Mouse (Mus musculus) testis, adult 2 months (tissue): ENCODE measurements around the gene Rptor.

ENCODE experiments used
- CTCF ChIP-seq: fragments of 200-500 bp; IDR thresholded peaks from 2 replicates; pipeline ENCODE4 v1.5.1; 2012; ENCODE audit warnings: low read depth, mild to moderate bottlenecking, inconsistent platforms, low read length, moderate library complexity; ENCODE audit not compliant: control insufficient read depth, insufficient read depth, insufficient replicate concordance
- POLR2A ChIP-seq: fragments of 200-500 bp; IDR thresholded peaks from 2 replicates; pipeline ENCODE4 v1.6.1; 2012; ENCODE audit warnings: low read depth, mild to moderate bottlenecking, inconsistent platforms, low read length, moderate library complexity; ENCODE audit not compliant: control insufficient read depth

- no peak for TF ChIP-seq CTCF
- no peak for TF ChIP-seq POLR2A
Measured at GRCm38 (mm10) chr11:119907006-119907650, 304.4 kb downstream of the Rptor start.
